Mouse (Mus musculus) cerebellum, adult 11-12 months (tissue): ENCODE measurements around the gene Rapgef2.

Experiments
- DNase-seq: peaks from one replicate; pipeline ENCODE4 v3.0.0; 2022

The Rapgef2 gene

GRCm38 (mm10) chr3:79158254-79158653 lies 128.1 kb downstream of the Rapgef2 start:
- no peak for DNase-seq

GRCm38 (mm10) chr3:79153039-79153487 lies 133.3 kb downstream of the Rapgef2 start:
- no peak for DNase-seq

GRCm38 (mm10) chr3:79145407-79146055 lies 140.8 kb downstream of the Rapgef2 start:
- peak; percentile 43 for DNase-seq

- DNase-seq: peak; percentile 65
Measured at GRCm38 (mm10) chr3:79144672-79145406, 141.5 kb downstream of the Rapgef2 start.

DNA sequence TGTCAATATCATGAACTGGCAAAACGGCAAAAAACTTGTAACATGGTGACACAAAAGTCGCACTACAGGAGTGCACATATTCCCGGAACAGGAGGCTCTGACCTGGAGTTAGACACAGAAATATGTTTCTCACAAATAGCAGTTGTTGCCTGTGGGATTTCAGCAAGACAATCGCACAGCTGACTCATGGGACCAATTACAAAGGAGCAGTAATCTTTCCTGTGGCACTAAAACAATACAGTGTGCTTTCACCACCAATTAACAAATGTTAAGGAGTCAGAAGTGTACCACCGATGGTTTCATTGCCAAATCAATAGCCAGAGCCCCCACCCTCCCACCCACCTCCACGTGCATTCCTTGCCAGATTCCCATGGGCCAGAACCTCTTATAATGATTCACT lies 142.2 kb downstream of the Rapgef2 start:
- DNase-seq: no peak

GRCm38 (mm10) chr3:79139245-79139644 lies 147.1 kb downstream of the Rapgef2 start:
- no peak for DNase-seq

DNA sequence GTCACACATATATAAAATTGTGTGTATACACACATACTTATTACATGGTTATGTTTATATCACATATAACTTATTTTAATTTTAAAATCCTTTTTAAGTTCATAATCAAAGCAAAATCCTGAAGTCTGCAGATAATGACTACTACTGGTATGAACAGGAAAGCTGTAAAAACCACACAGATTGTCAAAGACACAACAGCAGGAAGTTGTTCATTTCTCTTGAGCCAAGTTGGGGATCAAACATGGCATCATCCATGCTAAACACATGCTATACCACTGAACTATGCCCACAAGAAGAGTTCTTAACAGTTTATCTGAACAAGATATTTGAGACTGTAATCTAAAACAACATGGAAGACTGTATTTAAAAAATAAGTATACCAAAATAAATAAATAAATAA lies 147.7 kb downstream of the Rapgef2 start:
- DNase-seq: no peak

GRCm38 (mm10) chr3:79130991-79131390 lies 155.3 kb downstream of the Rapgef2 start:
- DNase-seq: no peak

- DNase-seq: no peak
Measured at GRCm38 (mm10) chr3:79129044-79129600, 157.2 kb downstream of the Rapgef2 start.

DNA sequence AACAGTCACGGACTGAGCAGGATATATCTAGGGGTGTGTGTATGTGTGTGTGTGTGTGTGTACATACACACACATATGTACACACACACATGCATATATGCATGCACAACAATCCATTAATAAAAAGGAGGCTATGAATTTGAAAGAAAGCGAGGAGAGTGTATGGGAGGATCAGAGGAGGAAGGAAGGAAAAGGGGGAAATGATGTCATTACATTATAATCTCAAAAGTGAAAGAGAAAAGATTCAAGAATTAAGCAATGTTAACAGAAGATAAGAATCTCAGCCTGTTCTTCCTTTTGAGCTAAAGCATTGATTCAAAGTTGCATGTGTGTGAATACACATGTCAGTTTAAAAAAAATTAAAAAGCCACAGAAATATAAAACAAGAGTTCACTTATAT lies 158.5 kb downstream of the Rapgef2 start:
- DNase-seq: no peak

DNA sequence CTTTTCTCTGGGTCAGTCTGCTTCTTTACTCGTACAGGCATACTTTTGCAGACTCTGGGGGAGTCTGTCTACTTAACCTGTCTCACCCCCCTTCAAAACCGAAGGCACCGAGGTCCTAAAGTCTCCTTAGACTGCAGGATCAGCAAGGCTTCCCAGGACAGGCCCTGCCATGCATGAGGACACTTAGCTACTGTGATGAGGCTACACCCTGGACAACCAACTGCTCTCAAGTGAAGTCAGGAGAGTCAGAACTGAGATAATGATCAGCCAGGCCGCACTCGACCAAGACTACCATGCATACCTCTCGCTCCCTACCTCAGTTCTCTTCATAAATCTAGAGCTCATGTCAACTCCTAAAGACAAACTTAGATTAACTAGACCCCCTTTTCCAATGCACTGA lies 159.5 kb downstream of the Rapgef2 start:
- no peak for DNase-seq

DNA sequence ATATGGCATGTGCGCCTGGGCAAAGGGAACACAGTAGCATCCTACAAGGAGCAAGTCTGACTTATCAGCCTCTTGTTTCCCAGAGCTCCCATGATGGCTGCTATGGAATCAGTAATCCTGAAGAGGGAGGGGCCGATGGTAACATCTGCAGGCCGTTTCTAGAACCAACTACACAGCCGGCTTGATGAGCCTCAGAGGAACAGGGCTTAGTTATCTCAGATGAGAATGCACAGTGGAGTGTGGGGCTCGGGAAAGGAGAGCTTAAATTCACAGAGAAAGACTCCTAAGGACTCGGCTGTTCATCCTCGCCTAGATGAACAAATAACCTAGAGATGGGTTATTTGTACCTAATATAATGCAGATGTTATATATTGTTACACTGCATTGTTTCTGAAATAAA lies 164.9 kb downstream of the Rapgef2 start:
- DNase-seq: no peak

- no peak for DNase-seq
Measured at GRCm38 (mm10) chr3:79119983-79120382, 166.3 kb downstream of the Rapgef2 start.

GRCm38 (mm10) chr3:79110153-79110552 lies 176.2 kb downstream of the Rapgef2 start:
- no peak for DNase-seq

GRCm38 (mm10) chr3:79108246-79108645 lies 178.1 kb downstream of the Rapgef2 start:
- peak; percentile 55 for DNase-seq

DNA sequence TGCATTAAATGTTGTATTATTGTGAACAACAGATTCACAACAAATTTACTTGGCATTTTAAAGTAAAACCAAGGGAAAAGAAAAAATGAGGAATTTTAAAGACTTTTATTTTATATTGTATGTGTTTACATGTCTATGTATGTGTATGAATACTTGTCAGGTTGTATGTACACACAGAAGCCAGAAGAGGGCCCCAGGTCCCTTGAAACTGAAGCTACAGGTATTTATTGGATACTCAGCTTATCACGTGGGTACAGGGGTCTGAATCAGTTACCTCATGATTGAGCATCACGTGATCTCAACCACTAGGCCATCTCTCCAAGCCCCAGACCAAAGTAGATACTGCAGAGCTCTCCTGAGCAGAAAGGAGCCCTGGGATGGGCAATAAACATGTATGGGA lies 180.0 kb downstream of the Rapgef2 start:
- DNase-seq: no peak

DNA sequence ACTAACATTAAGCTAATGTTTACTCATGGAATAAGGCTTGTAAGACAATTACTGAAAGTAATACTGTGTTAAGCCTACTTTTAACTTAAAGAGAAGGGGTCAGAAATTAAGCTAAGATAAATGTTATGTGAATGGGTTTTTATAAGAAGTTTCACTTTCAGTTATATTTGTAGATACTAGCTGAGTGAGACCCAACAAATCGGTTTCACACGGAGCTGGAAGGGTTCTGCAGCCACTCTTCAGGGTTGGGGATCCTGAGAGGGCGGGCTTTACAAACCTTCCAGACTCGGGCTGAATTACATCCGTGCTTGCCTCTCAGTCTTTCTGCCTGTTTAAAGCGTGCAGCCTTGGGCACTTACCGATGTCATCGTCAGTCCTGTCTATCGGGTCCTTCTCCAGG lies 182.7 kb downstream of the Rapgef2 start:
- no peak for DNase-seq

DNA sequence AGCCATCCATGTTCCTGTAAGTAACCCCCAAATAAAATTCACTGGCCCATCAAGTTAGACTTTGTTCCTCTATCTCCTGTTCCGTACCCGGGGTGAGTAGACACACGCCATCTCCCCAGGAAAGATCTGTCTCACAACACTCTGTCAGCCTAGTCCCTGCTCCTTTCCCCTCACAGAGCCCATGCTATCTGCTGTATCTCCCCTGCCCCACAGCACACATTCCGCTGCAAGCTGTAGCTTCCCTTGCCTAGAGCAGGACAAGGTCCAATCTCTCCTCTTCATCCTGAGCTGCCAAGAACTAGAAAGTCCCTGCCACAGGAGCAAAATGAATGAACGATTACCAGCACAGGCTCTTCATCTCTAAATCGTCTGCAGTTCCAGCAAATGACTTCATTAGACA lies 184.6 kb downstream of the Rapgef2 start:
- no peak for DNase-seq

- DNase-seq: no peak
Measured at GRCm38 (mm10) chr3:79100831-79101230, 185.5 kb downstream of the Rapgef2 start.

DNA sequence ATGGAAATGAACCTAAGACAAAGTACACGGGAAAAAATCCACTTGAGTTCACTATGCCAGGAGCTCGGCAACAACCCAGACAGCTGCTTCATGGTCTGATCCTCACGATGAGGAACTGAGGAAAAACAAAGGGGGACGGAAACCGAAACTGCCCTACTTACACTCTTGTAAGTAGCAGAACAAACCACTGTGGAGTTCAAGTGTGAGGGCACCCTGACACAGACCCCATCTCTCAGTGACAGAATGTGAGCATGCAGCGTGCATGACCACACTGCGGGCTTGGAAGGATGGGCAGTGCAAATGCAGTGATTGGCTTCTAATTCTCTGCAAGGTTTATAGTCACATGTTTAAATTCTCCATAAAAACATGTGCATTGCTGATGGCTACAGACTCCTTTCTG lies 197.2 kb downstream of the Rapgef2 start:
- DNase-seq: no peak

DNA sequence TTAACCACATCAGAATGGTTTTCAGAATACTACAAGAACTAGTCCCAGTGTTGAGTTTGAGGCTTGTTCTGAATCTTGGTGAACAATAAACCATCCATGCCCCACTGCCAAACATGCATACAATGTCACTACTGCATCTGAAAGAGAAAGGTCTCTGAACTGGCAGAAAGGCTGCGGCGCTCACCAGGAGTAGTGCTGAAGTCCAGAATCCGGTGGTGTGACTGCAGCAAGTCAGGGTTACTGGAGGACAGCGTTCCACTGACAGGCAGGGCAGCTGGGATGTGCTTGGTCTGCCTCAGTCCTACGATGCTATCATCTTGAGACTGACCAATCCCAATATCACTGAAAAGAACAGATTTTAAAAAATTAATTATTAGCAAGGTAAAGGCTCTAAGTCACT lies 197.9 kb downstream of the Rapgef2 start:
- DNase-seq: no peak

DNA sequence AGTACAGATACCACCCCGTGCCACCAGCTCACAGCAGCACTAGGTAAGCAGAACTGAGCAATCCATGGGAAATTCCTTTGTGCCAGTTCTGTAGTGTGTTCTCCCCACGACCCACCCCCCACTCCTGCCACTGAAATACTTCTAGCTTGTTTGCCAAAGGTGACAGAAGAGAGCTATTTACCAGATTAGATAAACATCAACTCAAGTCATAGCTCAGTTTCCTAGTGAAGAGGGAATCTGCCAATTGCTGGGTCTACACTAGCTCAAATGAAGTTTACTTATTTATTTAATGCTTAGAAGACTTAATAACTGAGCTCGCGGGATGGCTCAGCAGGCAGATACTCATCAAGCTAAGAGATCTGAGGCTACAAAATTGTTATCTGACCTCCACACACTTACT lies 200.0 kb downstream of the Rapgef2 start:
- no peak for DNase-seq

GRCm38 (mm10) chr3:79083881-79084280 lies 202.4 kb downstream of the Rapgef2 start:
- no peak for DNase-seq

GRCm38 (mm10) chr3:79083030-79083429 lies 203.3 kb downstream of the Rapgef2 start:
- no peak for DNase-seq
